Mouse (Mus musculus) hindbrain, embryonic 11.5 days (tissue): ENCODE data around the gene Svbp. TPM values are rescaled to one million over a fixed set of nuclear protein-coding genes. Genes with fewer than 3 reads are reported as not detected.

Experiments
- ATAC-seq: fragments of 200-750 bp; cut with Nextera tagmentation; 2 replicates; pipeline ENCODE4 v1.8.0; 2017; ENCODE audit warnings: mild to moderate bottlenecking, moderate TSS enrichment, moderate library complexity; ENCODE audit not compliant: low FRiP score
- DNase-seq: peaks from one replicate; pipeline ENCODE4 v3.0.0-alpha.2; 2015; ENCODE audit warnings: low spot score
- H3K27ac ChIP-seq: fragments of 300-500 bp; sonication (generic); 2 replicates; pipeline ENCODE4 v1.5.1; 2014; ENCODE audit warnings: mild to moderate bottlenecking, low read depth, low read length
- H3K27me3 ChIP-seq: fragments of 300-500 bp; sonication (generic); 2 replicates; pipeline ENCODE4 v1.6.1; 2014; ENCODE audit warnings: mild to moderate bottlenecking, low read length, moderate library complexity, mixed read lengths; ENCODE audit not compliant: control insufficient read depth, insufficient read depth
- H3K36me3 ChIP-seq: fragments of 300-500 bp; sonication (generic); 2 replicates; pipeline ENCODE4 v1.6.1; 2014; ENCODE audit warnings: mild to moderate bottlenecking, low read length, moderate library complexity, mixed read lengths; ENCODE audit not compliant: control insufficient read depth, insufficient read depth
- H3K4me1 ChIP-seq: fragments of 300-500 bp; sonication (generic); replicated peaks from 2 replicates; pipeline ENCODE4 v1.6.1; 2014; ENCODE audit warnings: low read length, mixed read lengths; ENCODE audit not compliant: control insufficient read depth, insufficient read depth
- H3K4me2 ChIP-seq: fragments of 300-500 bp; sonication (generic); replicated peaks from 2 replicates; pipeline ENCODE4 v1.6.1; 2014; ENCODE audit warnings: mild to moderate bottlenecking, low read depth, low read length
- H3K4me3 ChIP-seq: fragments of 300-500 bp; sonication (generic); 2 replicates; pipeline ENCODE4 v1.5.1; 2014; ENCODE audit warnings: low read depth, low read length
- H3K9ac ChIP-seq: fragments of 300-500 bp; sonication (generic); 2 replicates; pipeline ENCODE4 v1.6.1; 2014; ENCODE audit warnings: low read depth, low read length
- H3K9me3 ChIP-seq: fragments of 300-500 bp; sonication (generic); 2 replicates; pipeline ENCODE4 v1.6.1; 2016; ENCODE audit warnings: low read length; ENCODE audit not compliant: control insufficient read depth
- WGBS: fragments of 180-500 bp; shearing (Covaris S2); extraction: QIAGEN DNeasy Blood & Tissue Kit; methylation state at CpG from one replicate; pipeline ENCODE4 v1.1.7; 2014; 5-methylcytosine and 5-hydroxymethylcytosine counted together
- polyA plus RNA-seq: library from polyadenylated mRNA; unstranded; fragments of >200 nt; fragmentation: Nextera tagmentation; extraction: Ambion mirVana; gene quantifications from 2 replicates; pipeline ENCODE4 v1.2.1, GENCODE M21; 2014

Gene Svbp
- polyA plus RNA-seq, 1 experiment from 2014 or later = 201 TPM

DNA sequence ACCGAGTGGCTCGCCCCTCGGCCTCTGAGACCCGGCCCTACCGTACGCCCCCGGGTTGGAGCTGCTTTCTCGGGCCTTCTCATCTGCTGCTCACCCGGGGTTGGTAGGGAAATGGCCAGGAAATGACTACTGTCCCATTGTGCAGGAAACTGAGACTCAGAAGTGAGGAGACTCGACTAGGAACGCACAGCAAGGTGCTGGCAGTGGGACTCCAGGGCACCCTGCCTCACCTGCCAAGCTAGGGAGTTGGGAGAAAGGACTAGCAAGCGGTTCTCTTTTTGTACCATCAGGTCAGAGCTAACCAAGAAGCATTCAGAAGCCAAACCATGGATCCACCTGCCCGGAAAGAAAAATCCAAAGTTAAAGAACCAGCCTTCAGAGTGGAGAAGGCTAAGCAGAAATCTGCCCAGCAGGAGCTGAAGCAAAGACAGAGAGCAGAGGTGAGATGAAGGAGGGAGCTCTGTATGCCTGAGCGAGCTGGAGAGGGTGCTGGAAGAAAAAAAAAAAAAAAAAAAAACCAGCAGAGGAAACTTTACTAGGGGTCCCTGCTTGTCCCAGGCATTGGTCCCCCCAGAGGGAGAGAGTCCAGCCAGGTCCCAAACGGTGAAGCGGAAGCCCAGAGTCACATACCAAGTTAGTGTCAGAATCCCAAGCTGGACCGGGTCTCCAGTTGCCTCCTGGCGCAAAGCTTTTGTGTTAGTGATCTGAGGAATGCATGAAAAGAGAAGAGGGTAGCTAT lies 645 bp downstream of the Svbp start:
- WGBS = 7% methylated on average over 18 of the region's 18 CpGs
- H3K9ac ChIP-seq = peak overlapping the region; percentile 77
- no peaks in the 10 kb centered on the region for H3K9me3 ChIP-seq
- no peaks in the 10 kb centered on the region; the same call in 1 of the 2 replicates for H3K4me1 ChIP-seq
- peak overlapping the region; percentile 77 for H3K4me3 ChIP-seq
- no peaks in the 10 kb centered on the region for H3K27me3 ChIP-seq
- DNase-seq (no peak), ATAC-seq (peak; percentile 25; the same call in 1 of the 2 replicates)
- peak overlapping the region; percentile 56; the same call in 1 of the 2 replicates for H3K27ac ChIP-seq
- no peaks in the 10 kb centered on the region; the same call in 1 of the 2 replicates for H3K36me3 ChIP-seq
- H3K4me2 ChIP-seq = peak overlapping the region; percentile 64

DNA sequence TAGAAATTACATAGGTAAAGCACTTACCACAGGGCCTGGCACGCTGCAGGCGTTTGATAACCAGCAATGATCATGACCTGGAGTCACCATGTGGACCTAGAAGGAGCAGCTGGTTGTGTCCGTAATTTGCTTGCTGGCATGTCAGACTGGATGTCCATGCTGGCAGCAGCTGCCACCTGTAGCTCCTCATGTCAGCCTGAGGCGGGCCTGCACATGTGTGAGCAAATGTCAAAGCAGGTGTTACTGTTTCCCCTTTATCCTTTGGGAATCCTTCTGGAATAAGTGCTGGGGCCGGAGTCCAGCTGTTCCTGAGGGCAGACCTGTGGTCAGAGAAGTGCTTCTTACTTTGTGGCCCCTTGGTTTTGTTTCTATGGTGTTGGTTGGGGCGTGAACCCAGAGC lies 3.0 kb downstream of the Svbp start:
- no peak overlapping the region for H3K9ac ChIP-seq
- ATAC-seq = no peak
- H3K27me3 ChIP-seq = no peaks in the 10 kb centered on the region
- no peaks in the 10 kb centered on the region; the same call in 1 of the 2 replicates for H3K4me1 ChIP-seq
- H3K4me3 ChIP-seq = no peak overlapping the region
- H3K9me3 ChIP-seq = no peaks in the 10 kb centered on the region
- WGBS = 86% methylated on average over 6 of the region's 6 CpGs
- no peak overlapping the region for H3K4me2 ChIP-seq
- H3K27ac ChIP-seq = no peak overlapping the region
- no peak for DNase-seq
- peaks cover 5% of the 10 kb centered on the region; the same call in 1 of the 2 replicates for H3K36me3 ChIP-seq

DNA sequence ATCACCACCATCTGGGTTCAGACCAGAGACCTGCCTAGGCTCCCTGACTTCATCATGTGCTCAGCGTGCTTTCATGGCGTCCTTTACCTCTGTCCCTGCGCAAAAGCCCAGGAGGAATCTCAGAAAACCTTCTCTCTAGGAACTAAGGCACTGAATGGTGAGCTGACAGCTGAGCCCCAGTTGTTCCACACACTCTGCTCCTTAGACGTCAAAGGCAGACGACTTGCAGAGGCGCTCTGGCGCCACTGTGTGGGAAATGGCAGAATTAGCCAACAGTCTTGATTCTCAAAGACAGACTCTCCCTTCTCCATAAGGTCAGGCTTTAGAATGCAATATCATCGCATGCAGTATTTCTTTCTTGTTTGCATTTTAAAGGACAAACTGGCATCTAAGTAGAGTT lies 9.6 kb downstream of the Svbp start:
- H3K4me1 ChIP-seq = no peaks in the 10 kb centered on the region
- H3K4me3 ChIP-seq = no peak overlapping the region
- H3K27ac ChIP-seq = no peak overlapping the region
- DNase-seq (peak; percentile 79), ATAC-seq (peak; percentile 57; the same call in 1 of the 2 replicates)
- H3K4me2 ChIP-seq = no peak overlapping the region
- H3K36me3 ChIP-seq = peaks cover 5% of the 10 kb centered on the region; the same call in 1 of the 2 replicates
- H3K9me3 ChIP-seq = no peaks in the 10 kb centered on the region
- WGBS = 21% methylated on average over 8 of the region's 8 CpGs
- no peak overlapping the region for H3K9ac ChIP-seq
- no peaks in the 10 kb centered on the region for H3K27me3 ChIP-seq

DNA sequence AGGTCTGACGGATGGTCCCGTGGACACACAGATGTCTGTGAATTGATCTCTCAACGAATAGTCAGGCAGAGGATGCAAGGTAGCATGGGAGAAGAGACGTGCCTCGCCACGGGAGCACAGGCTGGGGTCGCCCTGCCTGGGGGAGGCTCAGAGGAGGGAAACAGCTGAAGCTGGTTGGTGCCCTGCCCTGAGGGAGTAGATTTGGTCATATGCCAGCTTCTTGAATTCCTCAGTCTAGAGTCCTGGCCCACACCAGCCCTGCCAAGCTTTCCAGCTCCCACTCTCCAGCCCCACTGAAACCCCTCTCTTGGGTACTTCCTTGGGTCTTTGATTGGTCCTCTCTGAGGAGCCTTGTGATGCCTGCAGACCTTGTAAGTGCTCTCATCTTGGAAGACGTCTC lies 21.6 kb downstream of the Svbp start:
- DNase-seq (no peak), ATAC-seq (no peak)
- 87% methylated on average over 8 of the region's 8 CpGs for WGBS

DNA sequence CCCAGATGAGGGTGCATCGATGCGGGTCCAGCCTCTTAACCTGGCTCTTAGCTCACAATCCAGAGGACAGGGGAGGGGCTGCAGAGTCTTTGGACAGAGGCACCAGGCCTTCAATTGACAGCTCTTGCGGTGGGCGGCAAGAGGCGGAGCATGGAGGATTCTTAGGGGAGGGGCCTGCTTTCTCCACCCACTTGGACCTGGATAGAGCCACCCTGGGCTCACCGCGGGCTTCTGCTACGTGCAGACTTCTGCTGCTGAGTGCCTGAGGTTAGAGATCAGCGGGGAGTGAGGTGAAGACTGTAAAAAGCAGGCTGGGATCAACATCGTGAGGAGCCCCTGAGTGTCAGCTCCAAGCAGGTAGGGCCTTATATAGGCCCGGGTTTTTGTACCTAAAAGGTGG lies 23.1 kb downstream of the Svbp start, which contains the start of gene Tmem269:
TSS of gene Tmem269 (minus strand) at position 49 of the 400 bp plus-strand sequence.
- DNase-seq = no peak
- WGBS = 12% methylated on average over 11 of the region's 11 CpGs
- H3K9me3 ChIP-seq = no peaks in the 10 kb centered on the region
- no peaks in the 10 kb centered on the region for H3K27me3 ChIP-seq
- no peaks in the 10 kb centered on the region for H3K4me1 ChIP-seq
- no peak within 1 kb of the TSS for H3K4me3 ChIP-seq
- no peak within 1 kb of the TSS for H3K9ac ChIP-seq
- no peak within 1 kb of the TSS for H3K27ac ChIP-seq
- peak; percentile 40; the same call in 1 of the 2 replicates for ATAC-seq
- H3K4me2 ChIP-seq = peak within 1 kb of the TSS; percentile 6; the same call in 1 of the 2 replicates
- H3K36me3 ChIP-seq = no peaks in the 10 kb centered on the region

More for the DNA sequence above, 21.6 kb downstream of the Svbp start:
- H3K9me3 ChIP-seq = no peaks in the 10 kb centered on the region
- no peak overlapping the region for H3K9ac ChIP-seq
- H3K4me1 ChIP-seq = no peaks in the 10 kb centered on the region
- no peak overlapping the region for H3K4me2 ChIP-seq
- H3K27me3 ChIP-seq = no peaks in the 10 kb centered on the region
- no peak overlapping the region for H3K4me3 ChIP-seq
- H3K27ac ChIP-seq = no peak overlapping the region
- no peaks in the 10 kb centered on the region for H3K36me3 ChIP-seq

DNA sequence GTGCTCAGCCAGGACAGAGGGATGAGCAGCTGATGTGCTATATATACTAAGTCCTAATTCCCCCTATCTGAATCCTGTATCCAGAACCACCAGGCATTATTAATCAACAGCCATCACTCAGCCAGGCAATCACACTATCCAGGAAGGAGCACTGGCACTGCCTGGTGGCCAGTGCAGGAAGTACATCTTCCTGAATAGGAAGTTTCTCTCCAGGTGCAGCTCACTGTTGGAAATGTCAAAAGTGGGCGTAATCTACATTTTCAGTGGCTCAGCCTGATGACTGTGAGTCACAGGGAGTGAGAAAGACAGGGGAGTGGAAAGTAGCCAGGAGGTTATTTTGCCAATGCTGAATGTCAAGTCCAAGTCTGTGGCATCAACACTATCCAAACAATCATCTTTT lies 28.6 kb downstream of the Svbp start:
- 88% methylated on average over 1 of the region's 1 CpGs for WGBS
- H3K27ac ChIP-seq = no peak overlapping the region
- 0 out of 2 replicates have a peak, but pooled peaks cover 10% of the 10 kb centered on the region for H3K36me3 ChIP-seq
- no peak overlapping the region for H3K9ac ChIP-seq
- no peak overlapping the region for H3K4me2 ChIP-seq
- DNase-seq (peak; percentile 52), ATAC-seq (no peak)
- H3K27me3 ChIP-seq = no peaks in the 10 kb centered on the region
- H3K9me3 ChIP-seq = no peaks in the 10 kb centered on the region
- H3K4me3 ChIP-seq = no peak overlapping the region
- no peaks in the 10 kb centered on the region for H3K4me1 ChIP-seq

DNA sequence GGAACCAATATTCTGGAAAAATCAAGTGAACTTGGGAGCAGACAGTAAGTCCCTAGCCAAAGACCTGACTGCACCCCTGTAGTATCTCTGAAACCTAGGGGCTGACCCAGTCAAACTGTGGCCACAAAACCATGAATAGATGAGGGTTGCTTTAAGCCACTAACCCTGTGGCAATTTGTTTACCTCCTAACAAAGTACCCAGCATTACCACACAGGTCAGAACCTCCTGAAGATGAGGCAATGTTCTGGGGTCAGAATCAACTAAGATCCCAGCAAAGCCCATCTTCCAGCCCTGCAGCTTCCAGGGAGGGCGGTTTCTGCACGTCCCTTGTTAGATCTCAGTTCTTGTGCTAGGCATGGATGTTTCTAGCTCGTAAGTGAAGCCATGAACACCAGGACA lies 29.4 kb downstream of the Svbp start:
- ATAC-seq (no peak), DNase-seq (no peak)
- no peak overlapping the region for H3K4me3 ChIP-seq
- H3K4me2 ChIP-seq = no peak overlapping the region
- H3K9me3 ChIP-seq = no peaks in the 10 kb centered on the region
- 0 out of 2 replicates have a peak, but pooled peaks cover 10% of the 10 kb centered on the region for H3K36me3 ChIP-seq
- H3K27ac ChIP-seq = no peak overlapping the region
- H3K4me1 ChIP-seq = no peaks in the 10 kb centered on the region
- H3K27me3 ChIP-seq = no peaks in the 10 kb centered on the region
- no peak overlapping the region for H3K9ac ChIP-seq
- WGBS = 96% methylated on average over 3 of the region's 3 CpGs

DNA sequence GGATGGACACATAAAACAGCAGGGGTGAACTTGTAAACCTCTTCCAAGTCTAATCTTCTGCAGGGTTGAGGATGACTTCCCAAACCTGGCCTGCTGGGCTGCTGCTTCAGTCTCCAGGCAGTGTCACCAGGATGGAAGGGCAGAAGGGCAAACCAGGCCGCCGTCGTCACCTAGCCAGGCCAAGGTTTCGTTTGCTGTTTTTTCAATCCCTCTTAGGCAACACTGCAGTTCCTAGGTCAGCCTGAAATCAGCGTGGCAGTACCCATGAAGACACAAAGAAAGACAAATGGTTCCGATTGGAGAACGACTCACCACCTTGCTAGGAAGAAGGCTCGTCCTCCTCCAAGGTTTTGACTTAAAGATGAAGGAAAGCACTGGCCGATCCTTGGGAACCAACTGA lies 30.6 kb downstream of the Svbp start:
- no peak for ATAC-seq
- H3K27me3 ChIP-seq = no peaks in the 10 kb centered on the region
- H3K4me3 ChIP-seq = no peak overlapping the region
- WGBS = 92% methylated on average over 9 of the region's 9 CpGs
- H3K9me3 ChIP-seq = no peaks in the 10 kb centered on the region
- DNase-seq = no peak
- 0 out of 2 replicates have a peak, but pooled peaks cover 10% of the 10 kb centered on the region for H3K36me3 ChIP-seq
- no peak overlapping the region for H3K9ac ChIP-seq
- H3K27ac ChIP-seq = no peak overlapping the region
- H3K4me1 ChIP-seq = no peaks in the 10 kb centered on the region
- H3K4me2 ChIP-seq = no peak overlapping the region

DNA sequence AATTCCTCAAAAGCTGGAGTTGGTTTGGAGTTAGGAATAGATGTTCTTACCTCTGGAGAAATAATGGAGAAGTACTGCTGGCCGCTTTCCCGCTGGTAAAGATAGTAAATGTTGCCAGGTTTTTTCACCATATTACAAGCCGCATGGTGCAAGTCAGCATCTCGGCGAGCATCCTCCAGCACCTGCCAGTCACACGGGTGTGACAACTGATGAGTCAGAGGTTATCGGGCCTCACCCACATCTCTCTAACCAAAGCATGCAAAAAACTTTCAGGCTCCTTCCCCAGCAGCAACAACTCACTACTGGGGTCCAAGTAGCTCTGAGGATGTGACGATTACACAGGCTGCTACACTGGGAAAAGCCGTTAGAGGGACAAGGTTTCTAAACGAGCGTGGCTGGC lies 31.6 kb downstream of the Svbp start:
- Histone ChIP-seq H3K4me1 (no peaks in the 10 kb centered on the region), H3K36me3 (0 out of 2 replicates have a peak, but pooled peaks cover 10% of the 10 kb centered on the region), H3K27ac (no peak overlapping the region), H3K9ac (no peak overlapping the region), H3K27me3 (no peaks in the 10 kb centered on the region), H3K4me3 (no peak overlapping the region), H3K9me3 (no peaks in the 10 kb centered on the region), H3K4me2 (no peak overlapping the region)
- WGBS = 94% methylated on average over 11 of the region's 11 CpGs
- ATAC-seq = no peak
- no peak for DNase-seq
